Mouse (Mus musculus) forebrain, embryonic 16.5 days (tissue): ENCODE results near the gene Vwce. TPM values are rescaled to one million over a fixed set of nuclear protein-coding genes. Genes with fewer than 3 reads are reported as not detected.

Experiments
- ATAC-seq: fragments of 200-750 bp; cut with Nextera tagmentation; 2 replicates; pipeline ENCODE4 v1.8.0; 2017; ENCODE audit warnings: mild to moderate bottlenecking, moderate library complexity
- H3K27ac ChIP-seq: fragments of 300-500 bp; sonication (generic); 2 replicates; pipeline ENCODE4 v1.5.1; 2014; ENCODE audit warnings: low read length, control low read depth
- H3K27me3 ChIP-seq: fragments of 300-500 bp; sonication (generic); replicated peaks from 2 replicates; pipeline ENCODE4 v1.6.1; 2014; ENCODE audit warnings: low read length; ENCODE audit not compliant: control insufficient read depth, insufficient read depth
- H3K36me3 ChIP-seq: fragments of 300-500 bp; sonication (generic); 2 replicates; pipeline ENCODE4 v1.6.1; 2014; ENCODE audit not compliant: control insufficient read depth, insufficient read depth
- H3K4me1 ChIP-seq: fragments of 300-500 bp; sonication (generic); replicated peaks from 2 replicates; pipeline ENCODE4 v1.6.1; 2014; ENCODE audit warnings: low read length; ENCODE audit not compliant: control insufficient read depth, insufficient read depth
- H3K4me2 ChIP-seq: fragments of 300-500 bp; sonication (generic); 2 replicates; pipeline ENCODE4 v1.6.1; 2014; ENCODE audit warnings: mild to moderate bottlenecking, low read length, control low read depth
- H3K4me3 ChIP-seq: fragments of 300-500 bp; sonication (generic); replicated peaks from 2 replicates; pipeline ENCODE4 v1.5.1; 2014; ENCODE audit warnings: mild to moderate bottlenecking, low read length, control low read depth
- H3K9ac ChIP-seq: fragments of 300-500 bp; sonication (generic); replicated peaks from 2 replicates; pipeline ENCODE4 v1.6.1; 2014; ENCODE audit warnings: low read depth, low read length, control low read depth
- H3K9me3 ChIP-seq: fragments of 300-500 bp; sonication (generic); 2 replicates; pipeline ENCODE4 v1.6.1; 2016; ENCODE audit warnings: low read length; ENCODE audit not compliant: control insufficient read depth
- WGBS: fragments of 180-500 bp; shearing (Covaris S2); extraction: QIAGEN DNeasy Blood & Tissue Kit; methylation state at CpG from one replicate; pipeline ENCODE4 v1.1.7; 2014; 5-methylcytosine and 5-hydroxymethylcytosine counted together
- polyA plus RNA-seq: library from polyadenylated mRNA; unstranded; fragments of >200 nt; fragmentation: Nextera tagmentation; extraction: Ambion mirVana; gene quantifications from 2 replicates; pipeline ENCODE4 v1.2.1, GENCODE M21; 2015

The Vwce gene
- polyA plus RNA-seq, 1 experiment from 2014 or later: 0.81 TPM

DNA sequence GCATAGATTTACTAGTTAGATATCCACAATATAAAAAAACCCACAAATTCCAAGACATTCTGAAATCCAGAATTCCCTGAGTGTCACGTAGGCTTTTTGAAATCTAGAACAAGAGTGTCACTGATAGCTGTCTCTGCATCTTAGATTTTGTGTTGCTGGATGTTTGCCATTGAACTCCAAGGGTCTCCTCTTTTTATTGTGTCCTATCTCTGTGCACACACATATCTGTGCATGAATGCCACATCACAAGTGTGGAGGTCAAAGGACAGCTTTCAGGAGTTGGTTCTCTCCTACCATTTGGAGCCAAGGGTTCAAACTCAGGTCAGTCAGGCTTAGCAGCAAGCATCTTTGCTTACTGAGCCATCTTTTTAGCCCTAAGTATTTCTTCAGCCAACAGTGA lies 73.9 kb downstream of the Vwce start:
- Histone ChIP-seq H3K9ac (no peak overlapping the region), H3K4me3 (no peak overlapping the region), H3K27me3 (no peaks in the 10 kb centered on the region), H3K27ac (no peak overlapping the region), H3K4me1 (peaks cover 24% of the 10 kb centered on the region), H3K36me3 (peaks cover 7% of the 10 kb centered on the region), H3K4me2 (no peak overlapping the region), H3K9me3 (no peaks in the 10 kb centered on the region)
- no peak for ATAC-seq
- WGBS: 90% methylated on average over 1 of the region's 1 CpGs

DNA sequence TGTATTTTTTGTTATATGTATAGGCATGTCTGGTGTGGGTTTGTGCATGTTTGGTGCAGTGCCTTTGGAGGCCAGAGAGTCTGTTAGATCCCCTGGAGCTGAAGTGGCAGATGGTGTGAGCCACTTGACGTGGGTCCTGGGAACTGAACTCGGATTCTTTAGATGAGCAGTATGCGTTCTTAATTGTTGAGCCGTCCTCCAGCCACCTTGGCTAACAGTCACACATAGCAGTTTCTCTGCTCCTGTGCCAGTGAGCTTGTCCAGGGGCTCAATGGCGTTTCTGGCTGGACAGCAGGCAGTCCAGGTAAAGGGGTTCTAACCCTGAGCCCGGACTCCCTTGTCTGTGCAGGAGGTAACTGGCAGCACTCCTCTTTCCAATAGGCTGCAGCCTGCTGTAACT lies 74.9 kb downstream of the Vwce start:
- Histone ChIP-seq H3K4me3 (no peak overlapping the region), H3K4me2 (no peak overlapping the region), H3K4me1 (peaks cover 24% of the 10 kb centered on the region), H3K9ac (no peak overlapping the region), H3K27me3 (no peaks in the 10 kb centered on the region), H3K27ac (peak overlapping the region; percentile 91), H3K9me3 (no peaks in the 10 kb centered on the region), H3K36me3 (peaks cover 12% of the 10 kb centered on the region)
- no peak for ATAC-seq
- 34% methylated on average over 6 of the region's 6 CpGs for WGBS

DNA sequence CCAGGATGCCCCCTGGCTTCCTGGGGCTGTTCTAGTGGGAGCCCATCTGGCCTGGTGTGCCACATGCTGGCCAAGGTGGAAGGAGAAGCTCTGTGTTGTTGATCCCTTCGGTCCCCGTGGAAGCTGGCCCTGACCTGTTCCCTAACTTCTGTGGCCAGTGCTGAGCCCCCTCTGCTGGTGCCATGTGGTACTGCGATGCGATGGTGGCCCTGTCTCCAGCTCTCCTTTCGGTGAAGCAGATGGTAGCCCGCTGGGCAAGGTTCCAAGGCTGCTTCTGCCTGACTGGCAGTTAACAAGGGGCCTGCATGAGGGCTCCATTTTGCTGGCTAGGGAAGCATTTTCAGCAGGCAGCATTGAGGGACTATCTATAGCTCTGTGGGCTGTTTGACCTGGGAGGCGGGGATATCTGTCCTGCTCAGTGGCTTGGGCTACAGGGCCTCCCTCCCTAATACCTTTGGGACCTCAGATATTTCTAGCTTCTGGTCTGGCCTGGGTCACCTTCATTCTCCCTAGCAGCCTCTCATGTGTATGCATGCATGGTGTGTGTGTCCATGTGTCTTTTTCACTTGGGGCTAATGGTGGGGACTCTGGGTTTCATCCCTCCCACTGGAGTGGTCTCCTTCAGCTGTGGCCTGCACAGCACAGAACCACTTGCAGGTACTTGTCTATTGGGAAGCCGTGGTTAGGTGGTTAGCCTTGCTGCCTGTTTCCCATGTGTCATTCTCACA lies 75.5 kb downstream of the Vwce start:
- peak overlapping the region; percentile 6; the same call in 1 of the 2 replicates for H3K9ac ChIP-seq
- peaks cover 25% of the 10 kb centered on the region for H3K4me1 ChIP-seq
- 11% methylated on average over 8 of the region's 8 CpGs for WGBS
- no peaks in the 10 kb centered on the region for H3K27me3 ChIP-seq
- no peaks in the 10 kb centered on the region for H3K9me3 ChIP-seq
- H3K36me3 ChIP-seq: peaks cover 12% of the 10 kb centered on the region
- peak overlapping the region; percentile 91 for H3K27ac ChIP-seq
- H3K4me3 ChIP-seq: no peak overlapping the region
- ATAC-seq: peak; percentile 91
- peak overlapping the region; percentile 1; the same call in 1 of the 2 replicates for H3K4me2 ChIP-seq

- WGBS: 37% methylated on average over 9 of the region's 9 CpGs
- Histone ChIP-seq H3K27ac (peak overlapping the region; percentile 91), H3K36me3 (peaks cover 12% of the 10 kb centered on the region), H3K4me3 (no peak overlapping the region), H3K9ac (peak overlapping the region; percentile 6), H3K9me3 (no peaks in the 10 kb centered on the region), H3K27me3 (no peaks in the 10 kb centered on the region), H3K4me2 (no peak overlapping the region), H3K4me1 (peaks cover 26% of the 10 kb centered on the region)
- ATAC-seq: peak; percentile 43
Observed at GRCm38 (mm10) chr19:10710088-10710511, 76.1 kb downstream of the Vwce start.

DNA sequence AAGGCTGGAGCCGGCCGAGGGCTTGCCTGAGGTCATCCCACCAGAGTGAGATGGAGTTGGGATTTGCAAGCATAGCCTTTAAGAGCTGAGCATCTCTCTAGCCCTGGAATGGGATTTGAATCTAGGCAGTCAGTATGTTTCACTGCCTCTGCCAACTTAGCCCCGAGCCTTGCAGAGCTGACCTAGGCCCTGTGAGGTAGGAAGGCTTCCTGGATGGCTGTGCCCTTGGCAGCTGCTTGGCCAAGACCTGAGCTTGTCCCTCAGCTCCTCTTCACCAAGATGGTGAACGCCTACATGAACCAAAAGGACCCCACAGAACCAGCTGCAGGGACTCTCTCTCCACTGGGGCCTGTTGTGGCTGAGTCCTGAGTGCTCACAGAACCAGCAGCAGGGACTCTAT lies 76.7 kb downstream of the Vwce start:
- Histone ChIP-seq H3K27ac (peak overlapping the region; percentile 55; the same call in 1 of the 2 replicates), H3K4me3 (no peak overlapping the region), H3K4me1 (peaks cover 26% of the 10 kb centered on the region), H3K9me3 (no peaks in the 10 kb centered on the region), H3K9ac (no peak overlapping the region), H3K4me2 (no peak overlapping the region), H3K27me3 (no peaks in the 10 kb centered on the region), H3K36me3 (peaks cover 12% of the 10 kb centered on the region)
- 86% methylated on average over 4 of the region's 4 CpGs for WGBS
- ATAC-seq: no peak

DNA sequence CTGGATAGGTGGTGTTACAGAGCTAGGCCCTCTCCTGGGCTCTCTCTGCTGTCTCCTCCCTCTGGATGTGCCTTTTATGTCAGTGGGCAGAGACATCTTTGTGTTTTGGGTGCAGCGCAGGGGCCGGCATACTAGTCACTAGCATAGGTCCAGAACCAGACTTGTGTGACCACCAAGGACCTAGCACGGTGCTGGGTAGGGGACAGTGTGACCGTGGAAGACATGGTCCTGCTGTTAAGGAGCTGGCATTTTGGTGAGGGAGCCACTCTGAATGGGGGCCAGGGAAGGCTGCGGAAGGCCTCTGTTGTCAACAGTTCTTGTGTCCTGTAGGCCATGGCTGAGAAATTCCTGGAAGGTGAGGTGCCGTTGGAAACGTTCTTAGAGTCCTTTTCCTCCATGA lies 78.2 kb downstream of the Vwce start:
- Histone ChIP-seq H3K9me3 (no peaks in the 10 kb centered on the region), H3K27ac (no peak overlapping the region), H3K36me3 (peaks cover 12% of the 10 kb centered on the region), H3K4me3 (no peak overlapping the region), H3K27me3 (no peaks in the 10 kb centered on the region), H3K9ac (no peak overlapping the region), H3K4me1 (peaks cover 26% of the 10 kb centered on the region), H3K4me2 (no peak overlapping the region)
- WGBS: 92% methylated on average over 7 of the region's 7 CpGs
- ATAC-seq: no peak

GRCm38 (mm10) chr19:10712646-10713045 lies 78.6 kb downstream of the Vwce start:
- H3K9me3 ChIP-seq: no peaks in the 10 kb centered on the region
- 92% methylated on average over 12 of the region's 12 CpGs for WGBS
- H3K4me1 ChIP-seq: peaks cover 26% of the 10 kb centered on the region
- no peak overlapping the region for H3K4me3 ChIP-seq
- no peak overlapping the region for H3K4me2 ChIP-seq
- no peak overlapping the region for H3K27ac ChIP-seq
- no peak for ATAC-seq
- peaks cover 12% of the 10 kb centered on the region for H3K36me3 ChIP-seq
- H3K27me3 ChIP-seq: no peaks in the 10 kb centered on the region
- H3K9ac ChIP-seq: no peak overlapping the region

DNA sequence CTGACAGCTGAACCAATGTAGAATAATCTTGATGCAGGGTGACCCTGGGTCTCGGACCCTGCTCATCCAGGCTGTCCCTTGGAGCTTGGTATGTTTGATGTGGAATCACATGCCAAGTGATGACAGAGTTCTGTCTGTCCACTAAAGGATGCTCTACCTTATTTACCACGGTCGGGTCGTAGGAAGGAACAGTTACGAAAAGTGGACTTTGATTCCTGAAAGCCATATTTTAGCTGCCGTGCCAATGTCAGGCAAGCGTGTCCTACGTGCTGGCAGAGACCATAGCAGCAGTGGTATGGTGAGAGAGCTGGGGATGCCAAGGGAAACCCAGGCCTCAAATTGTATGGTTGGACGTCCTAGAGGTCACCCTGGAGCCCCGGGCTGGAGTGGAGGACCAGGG lies 79.5 kb downstream of the Vwce start:
- WGBS: 95% methylated on average over 10 of the region's 10 CpGs
- H3K9me3 ChIP-seq: no peaks in the 10 kb centered on the region

DNA sequence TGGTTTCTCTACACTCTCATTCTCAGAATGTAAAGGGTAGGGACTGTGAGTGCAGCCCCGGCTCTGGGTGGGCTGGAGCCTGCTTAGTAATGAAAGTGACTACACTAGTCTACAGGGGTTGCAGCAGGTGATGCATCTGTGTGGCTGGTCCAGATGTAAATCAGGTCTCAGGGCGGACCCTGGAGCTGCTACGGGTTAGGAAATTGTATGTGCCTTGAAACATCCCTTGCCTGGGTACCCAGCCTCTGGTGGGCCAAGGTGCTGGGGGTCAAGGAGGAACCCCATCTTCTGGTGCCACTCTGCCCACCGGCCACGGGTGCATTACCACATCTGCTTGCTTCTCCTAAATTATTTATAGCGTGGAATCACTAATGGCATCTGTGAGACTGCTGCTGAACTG lies 80.2 kb downstream of the Vwce start:
- H3K27ac ChIP-seq: no peak overlapping the region; the same call in 1 of the 2 replicates
- H3K4me1 ChIP-seq: peaks cover 18% of the 10 kb centered on the region
- no peaks in the 10 kb centered on the region for H3K9me3 ChIP-seq
- no peaks in the 10 kb centered on the region for H3K27me3 ChIP-seq
- 77% methylated on average over 6 of the region's 6 CpGs for WGBS
- peaks cover 12% of the 10 kb centered on the region for H3K36me3 ChIP-seq
- no peak overlapping the region for H3K9ac ChIP-seq
- no peak for ATAC-seq
- H3K4me3 ChIP-seq: no peak overlapping the region
- no peak overlapping the region for H3K4me2 ChIP-seq

More for the DNA sequence above, 79.5 kb downstream of the Vwce start:
- Histone ChIP-seq H3K4me1 (peaks cover 24% of the 10 kb centered on the region), H3K9ac (no peak overlapping the region), H3K4me3 (no peak overlapping the region), H3K27me3 (no peaks in the 10 kb centered on the region), H3K36me3 (peaks cover 12% of the 10 kb centered on the region), H3K27ac (no peak overlapping the region), H3K4me2 (no peak overlapping the region)
- ATAC-seq: no peak
